ENCODE assay signal across 10 mouse cellular contexts in genomic region chr17:11157536-11157935, GRCm38 (mm10).
DNase-seq lines count a peak whose midpoint lies in the region; ATAC-seq and TF ChIP-seq lines count a peak whose summit lies in the region.
"Had no signal": no experiment of that assay in that cellular context is flagged by ENCODE, and none has a peak within 500 bp of the region (broad histone marks: within the 10 kb centered on the region; RNA-seq: fewer than 3 reads in every experiment).

No protein-coding gene starts in this region.

- DNase-seq in hindbrain, postnatal 0 days (ENCODE audit: low spot score), result peak; percentile 37
- no peak for DNase-seq in hindbrain, embryonic 11.5 days (ENCODE audit: low spot score)
- DNase-seq in frontal cortex, postnatal 10 days (ENCODE audit: low spot score in 2 of 2), result peak; percentile 54 to 65
- DNase-seq in layer of hippocampus, postnatal 25 days (ENCODE audit: extremely low spot score in 1 of 2, low spot score in 1 of 2), result peak; percentile 39 to 46
- DNase-seq in right cerebral cortex, postnatal 4 days, result peak; percentile 15
- no peak for DNase-seq in spleen, postnatal 4 days (ENCODE audit: low spot score in 2 of 2)
- DNase-seq in urinary bladder, postnatal 10 days (ENCODE audit: low spot score), result no peak
- DNase-seq: liver, postnatal 0 days had no signal

- H3K9me3 ChIP-seq in hindbrain, postnatal 0 days (ENCODE audit: low read length), result no peaks in the 10 kb centered on the region
- H3K9me3 ChIP-seq in hindbrain, embryonic 11.5 days (ENCODE audit: control insufficient read depth, low read length), result no peaks in the 10 kb centered on the region
- H3K9me3 ChIP-seq: neural tube, embryonic 12.5 days had no signal

- ATAC-seq in hindbrain, postnatal 0 days, result no peak
- ATAC-seq in hindbrain, embryonic 11.5 days (ENCODE audit: low FRiP score), result no peak
- ATAC-seq in inflammation-experienced regulatory T-cells, adult 6 months, result no peak
- ATAC-seq: liver, postnatal 0 days had no signal

- H3K27ac ChIP-seq in hindbrain, postnatal 0 days, result no peak overlapping the region
- no peak overlapping the region for H3K27ac ChIP-seq in hindbrain, embryonic 11.5 days (ENCODE audit: low read depth, low read length)
- H3K27ac ChIP-seq: neural tube, embryonic 12.5 days had no signal

- H3K9ac ChIP-seq in hindbrain, postnatal 0 days (replicated peaks; ENCODE audit: low read length), result no peak overlapping the region
- H3K9ac ChIP-seq in hindbrain, embryonic 11.5 days (ENCODE audit: low read depth, low read length), result no peak overlapping the region
- H3K9ac ChIP-seq: liver, postnatal 0 days; neural tube, embryonic 12.5 days had no signal

- H3K4me3 ChIP-seq in hindbrain, postnatal 0 days (ENCODE audit: low read length), result no peak overlapping the region
- H3K4me3 ChIP-seq in hindbrain, embryonic 11.5 days (ENCODE audit: low read depth, low read length), result no peak overlapping the region
- H3K4me3 ChIP-seq: neural tube, embryonic 12.5 days had no signal

- TF ChIP-seq CTCF in hindbrain, postnatal 0 days (IDR thresholded peaks at IDR 0.05; ENCODE audit: low read depth), result no peak

- no peaks in the 10 kb centered on the region for H3K27me3 ChIP-seq in hindbrain, postnatal 0 days (ENCODE audit: insufficient read depth, low read length)
- H3K27me3 ChIP-seq in hindbrain, embryonic 11.5 days (ENCODE audit: control insufficient read depth, insufficient read depth, low read length), result no peaks in the 10 kb centered on the region
- H3K27me3 ChIP-seq: neural tube, embryonic 12.5 days had no signal

- H3K4me1 ChIP-seq in hindbrain, postnatal 0 days (ENCODE audit: insufficient read depth, low read length), result no peaks in the 10 kb centered on the region; the same call in 1 of the 2 replicates
- no peaks in the 10 kb centered on the region for H3K4me1 ChIP-seq in hindbrain, embryonic 11.5 days (replicated peaks; ENCODE audit: control insufficient read depth, insufficient read depth, low read length)
- H3K4me1 ChIP-seq: neural tube, embryonic 12.5 days had no signal

- 53% methylated on average over 7 of the region's 7 CpGs for WGBS in hindbrain, postnatal 0 days
- WGBS in hindbrain, embryonic 11.5 days, result 92% methylated on average over 7 of the region's 7 CpGs

- no peaks in the 10 kb centered on the region for H3K36me3 ChIP-seq in hindbrain, postnatal 0 days (ENCODE audit: insufficient read depth, low read length)
- H3K36me3 ChIP-seq in hindbrain, embryonic 11.5 days (ENCODE audit: control insufficient read depth, insufficient read depth, low read length), result no peaks in the 10 kb centered on the region
- H3K36me3 ChIP-seq: neural tube, embryonic 12.5 days had no signal

- H3K4me2 ChIP-seq in hindbrain, postnatal 0 days (ENCODE audit: low read depth, low read length), result no peak overlapping the region
- H3K4me2 ChIP-seq in hindbrain, embryonic 11.5 days (replicated peaks; ENCODE audit: low read depth, low read length), result no peak overlapping the region
- H3K4me2 ChIP-seq: neural tube, embryonic 12.5 days had no signal

Comparison
In these comparisons a context has a peak if more than half of its experiments do, and no peak if none do; other contexts are left out.
1. DNase-seq: peak in hindbrain, postnatal 0 days (single experiment), frontal cortex, postnatal 10 days (2 of 2), layer of hippocampus, postnatal 25 days (2 of 2) and right cerebral cortex, postnatal 4 days (single experiment); none in hindbrain, embryonic 11.5 days (single experiment), spleen, postnatal 4 days (0 of 2) and urinary bladder, postnatal 10 days (single experiment).